Mouse (Mus musculus) forebrain, embryonic 10.5 days (tissue): ENCODE results near the gene 4930579G24Rik. TPM values are rescaled to one million over a fixed set of nuclear protein-coding genes. Genes with fewer than 3 reads are reported as not detected.

Experiments
- DNase-seq: peaks from one replicate; pipeline ENCODE4 v3.0.0-alpha.2; 2017; ENCODE audit warnings: low spot score; ENCODE audit errors: extremely low spot score
- H3K27ac ChIP-seq: fragments of 300-500 bp; sonication (generic); 2 replicates; pipeline ENCODE4 v1.5.1; 2016; ENCODE audit warnings: mild to moderate bottlenecking
- H3K27me3 ChIP-seq: fragments of 300-500 bp; sonication (generic); 2 replicates; pipeline ENCODE4 v1.6.1; 2016; ENCODE audit warnings: mild to moderate bottlenecking; ENCODE audit not compliant: poor library complexity, severe bottlenecking
- H3K36me3 ChIP-seq: fragments of 300-500 bp; sonication (generic); replicated peaks from 2 replicates; pipeline ENCODE4 v1.6.1; 2016; ENCODE audit warnings: mild to moderate bottlenecking, moderate library complexity
- H3K4me1 ChIP-seq: fragments of 300-500 bp; sonication (generic); 2 replicates; pipeline ENCODE4 v1.6.1; 2016
- H3K4me3 ChIP-seq: fragments of 300-500 bp; sonication (generic); 2 replicates; pipeline ENCODE4 v1.5.1; 2016; ENCODE audit warnings: mild to moderate bottlenecking, moderate library complexity
- H3K9me3 ChIP-seq: fragments of 300-500 bp; sonication (generic); 2 replicates; pipeline ENCODE4 v1.6.1; 2016; ENCODE audit warnings: mild to moderate bottlenecking, moderate library complexity
- WGBS: fragments of 180-500 bp; shearing (Covaris S2); methylation state at CpG from one replicate; pipeline ENCODE4 v1.1.7; 2016; 5-methylcytosine and 5-hydroxymethylcytosine counted together
- polyA plus RNA-seq: library from polyadenylated mRNA; unstranded; fragments of >200 nt; fragmentation: Nextera tagmentation; extraction: Ambion mirVana; gene quantifications from 2 replicates; pipeline ENCODE4 v1.2.1, GENCODE M21; 2016

4930579G24Rik gene
- 23.6 and 23.9 TPM in 2 replicates for polyA plus RNA-seq

DNA sequence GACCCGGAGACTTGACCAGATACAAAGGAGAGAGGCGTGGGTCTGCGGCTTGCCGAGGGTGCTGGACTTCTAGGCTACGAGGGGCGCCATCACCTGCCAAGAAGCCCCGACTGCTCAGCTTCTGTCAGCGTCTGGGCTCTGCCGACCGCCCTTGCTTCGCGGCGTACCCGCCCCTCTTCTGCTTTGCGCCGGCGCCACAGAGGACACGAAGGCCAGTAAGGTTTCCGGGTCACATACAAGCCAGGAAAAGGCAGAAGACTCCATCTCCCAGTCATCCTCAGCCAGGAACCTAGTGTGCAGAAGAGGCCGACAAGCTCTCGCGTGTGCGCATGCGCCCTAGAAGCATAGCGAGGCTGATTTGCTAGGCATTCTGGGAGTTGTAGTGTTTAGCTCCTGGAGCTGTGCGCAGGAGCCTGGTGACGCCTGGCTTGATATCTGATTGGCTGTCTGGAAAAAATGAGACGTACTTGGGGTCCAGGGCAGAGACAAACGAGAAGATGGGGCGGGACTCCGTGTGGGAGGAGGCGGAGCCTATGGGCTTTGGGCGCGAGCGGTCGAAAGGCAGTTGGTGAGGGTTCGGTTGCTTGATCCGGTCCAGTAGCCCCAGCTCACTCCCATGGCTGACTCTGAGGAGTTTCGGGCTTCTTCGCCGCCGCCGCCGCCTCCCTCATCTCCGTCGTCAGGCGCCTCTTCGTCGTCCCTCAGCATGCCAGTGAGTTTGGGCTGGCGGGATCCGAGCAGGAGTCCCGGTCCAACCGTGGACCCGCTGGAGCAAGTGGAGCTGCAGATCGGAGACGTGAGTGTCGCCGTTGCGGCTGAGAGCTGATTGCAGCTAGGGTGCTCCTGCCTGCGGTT, at the start of gene 4930579G24Rik:
TSS of gene 4930579G24Rik (plus strand) at position 519 of the 855 bp plus-strand sequence.
- peak; percentile 96 for DNase-seq
- under 1% methylated on average over 60 of the region's 60 CpGs for WGBS
- no peaks in the 10 kb centered on the region for H3K27me3 ChIP-seq
- peaks cover 30% of the 10 kb centered on the region for H3K36me3 ChIP-seq
- H3K9me3 ChIP-seq: peaks cover 19% of the 10 kb centered on the region
- peaks cover 25% of the 10 kb centered on the region for H3K4me1 ChIP-seq
- H3K27ac ChIP-seq: peak within 1 kb of the TSS; percentile 95
- H3K4me3 ChIP-seq: peak within 1 kb of the TSS; percentile 83

DNA sequence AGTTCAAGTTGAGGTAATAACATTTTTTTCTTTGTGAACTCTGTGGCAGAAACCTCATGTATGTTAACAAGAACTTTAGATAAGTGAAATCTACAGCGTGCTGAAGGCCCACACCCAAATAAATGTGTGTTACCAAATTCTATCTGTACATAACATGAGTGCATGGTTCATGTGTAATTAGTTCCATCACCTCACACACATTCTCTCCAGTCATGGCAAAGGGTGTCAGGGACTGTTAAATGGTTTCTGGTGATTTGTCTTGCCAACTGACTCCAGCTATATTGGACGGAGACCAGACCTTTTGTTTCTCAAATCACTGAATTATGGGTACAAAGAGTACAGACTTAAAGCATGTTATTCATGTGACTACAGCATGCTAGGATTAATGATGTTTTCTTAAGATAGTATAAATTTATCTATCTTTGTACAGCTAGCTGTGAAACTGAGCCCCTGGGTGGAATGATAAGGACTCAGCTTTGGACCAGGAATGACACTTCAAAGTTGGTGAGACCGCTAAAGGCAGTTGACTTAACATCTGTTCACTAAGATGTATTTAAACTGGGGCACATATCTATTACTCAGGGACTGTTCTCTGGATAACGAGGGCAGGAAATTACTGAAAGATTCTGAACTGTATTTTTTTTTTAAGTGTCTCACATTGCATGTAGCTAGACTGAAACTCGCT, 48.8 kb upstream of the 4930579G24Rik start:
- H3K9me3 ChIP-seq: no peaks in the 10 kb centered on the region
- peaks cover 17% of the 10 kb centered on the region for H3K4me1 ChIP-seq
- DNase-seq: no peak
- H3K27me3 ChIP-seq: no peaks in the 10 kb centered on the region
- WGBS: 90% methylated on average over 5 of the region's 5 CpGs
- H3K36me3 ChIP-seq: no peaks in the 10 kb centered on the region
- no peak overlapping the region for H3K27ac ChIP-seq
- no peak overlapping the region for H3K4me3 ChIP-seq

GRCm38 (mm10) chr3:79586804-79587203, 42.1 kb upstream of the 4930579G24Rik start:
- no peaks in the 10 kb centered on the region for H3K9me3 ChIP-seq
- no peaks in the 10 kb centered on the region for H3K36me3 ChIP-seq
- H3K27me3 ChIP-seq: no peaks in the 10 kb centered on the region
- DNase-seq: peak; percentile 89
- 6% methylated on average over 6 of the region's 6 CpGs for WGBS
- H3K4me3 ChIP-seq: peak overlapping the region; percentile 7; the same call in 1 of the 2 replicates
- no peak overlapping the region for H3K27ac ChIP-seq
- H3K4me1 ChIP-seq: peaks cover 7% of the 10 kb centered on the region

DNA sequence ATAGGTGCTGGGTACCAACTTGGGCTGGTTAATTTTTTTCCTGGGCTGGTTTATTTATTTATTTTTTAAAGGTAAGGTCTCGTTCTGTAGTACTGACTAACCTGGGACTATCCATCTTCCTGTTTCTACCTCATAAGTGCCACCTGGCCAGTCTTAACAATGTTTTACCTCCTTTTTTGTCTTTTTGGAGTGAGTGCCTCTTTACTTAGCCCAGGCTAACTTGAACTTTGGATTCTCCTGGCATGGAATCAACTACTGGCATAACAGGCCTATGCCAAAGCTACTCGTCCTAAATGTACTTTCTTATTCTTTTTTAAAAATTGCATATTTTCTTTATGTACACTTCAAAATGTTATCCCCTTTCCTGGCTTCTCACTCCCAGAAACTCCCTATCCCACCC, 39.2 kb upstream of the 4930579G24Rik start:
- H3K27ac ChIP-seq: no peak overlapping the region
- peaks cover 22% of the 10 kb centered on the region for H3K4me1 ChIP-seq
- H3K4me3 ChIP-seq: no peak overlapping the region
- WGBS: 90% methylated on average over 2 of the region's 2 CpGs
- H3K9me3 ChIP-seq: no peaks in the 10 kb centered on the region
- no peak for DNase-seq
- no peaks in the 10 kb centered on the region for H3K27me3 ChIP-seq
- H3K36me3 ChIP-seq: peaks cover 18% of the 10 kb centered on the region

DNA sequence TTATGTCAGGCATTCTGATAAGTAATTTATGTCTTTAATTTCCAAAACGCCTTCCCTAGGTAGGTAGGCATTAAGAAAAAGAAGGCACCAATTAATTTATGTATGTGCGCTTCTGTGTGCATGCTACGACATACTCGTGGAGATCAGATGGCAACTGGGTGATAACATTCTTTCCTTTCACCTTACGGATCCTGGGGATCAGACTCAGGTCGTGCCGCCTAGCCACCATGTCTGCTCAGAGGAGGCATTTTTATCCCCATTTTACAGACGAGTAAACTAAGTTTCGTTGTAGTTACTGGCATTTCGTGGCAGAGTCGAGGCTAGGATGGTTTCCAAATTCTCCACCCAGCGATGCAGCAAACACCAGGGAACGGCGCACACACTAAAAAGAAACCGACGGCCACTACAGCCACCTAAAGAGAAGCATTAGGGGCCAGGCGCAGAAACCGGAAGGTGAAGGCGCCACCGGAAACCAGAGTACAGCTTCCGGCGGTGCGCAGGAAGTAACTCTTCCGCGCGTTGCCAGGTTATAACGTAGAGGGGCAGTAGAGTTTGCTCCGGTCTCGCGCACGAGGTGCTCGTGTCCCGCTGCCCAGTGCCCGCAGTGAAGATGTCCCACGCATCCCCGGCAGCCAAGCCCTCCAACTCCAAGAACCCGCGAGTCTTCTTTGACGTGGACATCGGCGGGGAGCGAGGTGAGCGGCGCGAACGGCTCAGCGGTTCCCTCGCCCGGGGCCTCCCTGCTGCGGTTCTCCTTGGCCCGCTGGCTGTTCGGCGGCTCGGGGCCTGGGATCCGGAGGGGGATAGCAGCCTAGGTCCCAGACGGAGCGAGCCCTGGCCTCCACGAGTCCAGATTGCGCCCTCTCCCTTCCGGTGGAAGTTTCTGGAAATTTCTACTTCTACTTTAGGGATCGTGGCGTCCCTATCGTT, 37.8 kb upstream of the 4930579G24Rik start, which contains the start of gene Ppid:
TSS of gene Ppid (plus strand) at position 480 of the 930 bp plus-strand sequence.
- Histone ChIP-seq H3K4me1 (peaks cover 22% of the 10 kb centered on the region), H3K4me3 (peak within 1 kb of the TSS; percentile 94), H3K27ac (peak within 1 kb of the TSS; percentile 96), H3K9me3 (no peaks in the 10 kb centered on the region), H3K36me3 (peaks cover 33% of the 10 kb centered on the region), H3K27me3 (no peaks in the 10 kb centered on the region)
- WGBS: 3% methylated on average over 63 of the region's 63 CpGs
- peak; percentile 85 for DNase-seq

DNA sequence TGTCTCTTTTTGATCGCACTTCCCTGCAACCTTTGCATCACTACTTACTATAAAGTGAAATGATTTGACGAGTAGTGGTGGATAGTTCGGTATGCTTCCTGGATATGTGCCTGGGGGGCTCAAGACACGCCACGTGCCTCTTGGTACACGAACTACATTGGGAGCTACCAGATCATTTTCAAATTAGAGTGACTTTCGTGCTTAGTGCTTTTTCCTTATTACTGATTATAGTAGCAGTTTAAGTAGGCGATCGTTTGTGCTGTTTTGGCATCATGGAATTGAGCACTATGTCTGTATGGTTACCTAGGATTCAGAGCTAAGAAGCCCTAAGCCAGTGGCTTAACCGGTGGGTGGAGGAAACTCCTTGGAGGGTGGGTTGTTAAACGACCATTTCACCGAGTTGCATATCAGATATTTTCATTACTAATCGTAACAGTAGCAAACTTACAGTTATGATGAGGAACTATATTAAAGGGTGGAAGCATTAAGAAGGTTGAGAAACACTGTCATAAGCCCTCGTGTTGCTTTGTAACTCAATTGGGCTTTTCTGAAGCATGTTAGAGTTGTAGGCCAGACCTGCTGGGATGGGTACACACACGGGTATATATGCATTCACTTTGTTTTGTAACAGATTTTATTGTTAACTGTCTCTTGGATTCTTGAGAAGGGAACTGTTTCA, 36.9 kb upstream of the 4930579G24Rik start:
- Histone ChIP-seq H3K4me1 (peaks cover 20% of the 10 kb centered on the region), H3K4me3 (peak overlapping the region; percentile 94), H3K9me3 (no peaks in the 10 kb centered on the region), H3K36me3 (peaks cover 41% of the 10 kb centered on the region), H3K27me3 (no peaks in the 10 kb centered on the region), H3K27ac (peak overlapping the region; percentile 96)
- DNase-seq: no peak
- 7% methylated on average over 15 of the region's 15 CpGs for WGBS

DNA sequence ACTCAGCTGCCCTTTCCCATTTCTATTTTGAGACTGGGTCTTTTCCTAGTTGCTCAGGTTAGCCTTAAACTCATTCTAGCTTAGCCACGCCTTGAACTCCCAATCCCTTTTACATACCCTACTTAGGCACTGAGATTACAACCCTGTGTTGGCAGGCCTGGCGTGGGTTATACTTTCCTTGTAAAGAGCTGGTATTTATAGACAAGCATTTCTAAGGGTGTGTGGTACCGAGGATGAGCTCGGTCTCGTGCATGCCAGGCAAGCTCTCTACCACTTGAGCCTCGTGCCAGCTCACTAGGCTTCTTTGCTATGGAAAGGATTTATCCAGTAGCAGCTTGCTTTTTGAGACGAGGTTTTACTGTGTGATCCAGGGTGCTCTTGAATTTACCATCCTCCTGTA, 33.4 kb upstream of the 4930579G24Rik start:
- WGBS: 92% methylated on average over 7 of the region's 7 CpGs
- DNase-seq: no peak
- Histone ChIP-seq H3K36me3 (peaks cover 76% of the 10 kb centered on the region), H3K27ac (no peak overlapping the region), H3K4me1 (peaks cover 19% of the 10 kb centered on the region), H3K4me3 (no peak overlapping the region), H3K9me3 (no peaks in the 10 kb centered on the region), H3K27me3 (no peaks in the 10 kb centered on the region)

DNA sequence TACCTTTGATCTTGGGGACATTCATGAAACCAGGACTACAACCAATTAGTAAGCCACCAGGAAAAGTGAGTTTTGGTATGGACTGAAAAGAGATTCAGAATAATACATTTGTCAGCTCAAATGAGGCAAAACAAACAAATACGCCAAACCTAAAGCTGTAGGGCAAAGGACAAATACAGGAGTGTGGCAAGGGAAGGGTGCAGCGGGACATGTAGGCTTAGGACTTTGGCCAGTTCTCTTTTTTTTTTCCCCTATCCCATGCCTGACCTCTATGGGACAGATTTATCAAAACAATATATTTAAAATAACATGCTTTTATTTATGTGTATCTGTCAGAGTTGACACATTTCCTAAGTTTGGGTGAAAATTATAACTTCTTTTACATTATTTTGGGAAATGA, 19.0 kb upstream of the 4930579G24Rik start:
- peaks cover 74% of the 10 kb centered on the region for H3K36me3 ChIP-seq
- H3K4me3 ChIP-seq: no peak overlapping the region
- no peak for DNase-seq
- peaks cover 6% of the 10 kb centered on the region; the same call in 1 of the 2 replicates for H3K9me3 ChIP-seq
- no peaks in the 10 kb centered on the region for H3K27me3 ChIP-seq
- WGBS: 97% methylated on average over 2 of the region's 2 CpGs
- H3K4me1 ChIP-seq: no peaks in the 10 kb centered on the region
- no peak overlapping the region for H3K27ac ChIP-seq

GRCm38 (mm10) chr3:79627484-79628181, 1.2 kb upstream of the 4930579G24Rik start:
- peak overlapping the region; percentile 83 for H3K4me3 ChIP-seq
- H3K27ac ChIP-seq: peak overlapping the region; percentile 95; the same call in 1 of the 2 replicates
- peaks cover 20% of the 10 kb centered on the region for H3K36me3 ChIP-seq
- no peaks in the 10 kb centered on the region for H3K27me3 ChIP-seq
- peaks cover 25% of the 10 kb centered on the region for H3K4me1 ChIP-seq
- WGBS: 41% methylated on average over 10 of the region's 10 CpGs
- DNase-seq: no peak
- H3K9me3 ChIP-seq: peaks cover 9% of the 10 kb centered on the region

GRCm38 (mm10) chr3:79628182-79628560, 708 bp upstream of the 4930579G24Rik start:
- H3K27me3 ChIP-seq: no peaks in the 10 kb centered on the region
- H3K27ac ChIP-seq: peak overlapping the region; percentile 95
- peaks cover 25% of the 10 kb centered on the region for H3K4me1 ChIP-seq
- no peak for DNase-seq
- under 1% methylated on average over 9 of the region's 9 CpGs for WGBS
- H3K36me3 ChIP-seq: peaks cover 24% of the 10 kb centered on the region
- H3K4me3 ChIP-seq: peak overlapping the region; percentile 83
- H3K9me3 ChIP-seq: peaks cover 13% of the 10 kb centered on the region

- Histone ChIP-seq H3K27me3 (no peaks in the 10 kb centered on the region), H3K9me3 (peaks cover 22% of the 10 kb centered on the region), H3K36me3 (peaks cover 33% of the 10 kb centered on the region), H3K27ac (peak within 1 kb of the TSS; percentile 95), H3K4me1 (peaks cover 25% of the 10 kb centered on the region), H3K4me3 (peak within 1 kb of the TSS; percentile 83)
- DNase-seq: peak; percentile 63
- 2% methylated on average over 11 of the region's 11 CpGs for WGBS
These were observed 494 bp downstream of the 4930579G24Rik start, which contains the start of gene Etfdh for GRCm38 (mm10) chr3:79629416-79629730. TSS of gene Etfdh (minus strand) at chr3:79629500.
